Mouse (Mus musculus) skeletal muscle tissue, postnatal 0 days (tissue): Measurements from ENCODE around the gene Ipo4. TPM values are rescaled to one million over a fixed set of nuclear protein-coding genes. Genes with fewer than 3 reads are reported as not detected.

Source experiments
- polyA plus RNA-seq: library from polyadenylated mRNA; unstranded; fragments of >200 nt; fragmentation: Nextera tagmentation; extraction: Ambion mirVana; gene quantifications from 2 replicates; pipeline ENCODE4 v1.2.1, GENCODE M21; 2015

Gene Ipo4
- polyA plus RNA-seq: 52.7 and 61.0 TPM in 2 replicates

DNA sequence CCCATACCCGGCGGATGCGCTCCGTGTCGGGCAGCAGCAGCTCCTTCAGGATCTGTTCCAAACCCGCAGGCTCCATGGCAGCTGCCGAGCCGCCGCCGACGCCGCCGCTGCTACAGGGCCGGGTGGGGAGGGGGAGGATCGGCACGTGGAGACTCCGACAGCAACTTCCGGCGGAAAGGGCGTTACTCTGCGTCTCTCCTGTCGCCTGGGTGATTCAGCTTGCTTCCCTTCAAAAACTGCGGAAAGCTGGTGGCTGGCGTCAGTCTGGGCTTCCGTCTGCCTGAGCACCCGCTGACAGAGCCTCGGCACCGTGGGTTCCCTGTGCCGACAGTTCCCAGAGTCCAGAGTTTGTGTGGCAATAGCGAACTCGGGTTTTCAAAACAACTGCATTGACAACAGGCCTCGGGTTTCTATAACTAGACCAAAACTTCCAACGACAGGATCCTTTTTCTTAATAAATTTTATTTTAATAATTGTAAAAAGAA, at the start of gene Ipo4:
Gene Ipo4, minus strand, starts transcription at position 435 of the 485 bp plus-strand sequence.

DNA sequence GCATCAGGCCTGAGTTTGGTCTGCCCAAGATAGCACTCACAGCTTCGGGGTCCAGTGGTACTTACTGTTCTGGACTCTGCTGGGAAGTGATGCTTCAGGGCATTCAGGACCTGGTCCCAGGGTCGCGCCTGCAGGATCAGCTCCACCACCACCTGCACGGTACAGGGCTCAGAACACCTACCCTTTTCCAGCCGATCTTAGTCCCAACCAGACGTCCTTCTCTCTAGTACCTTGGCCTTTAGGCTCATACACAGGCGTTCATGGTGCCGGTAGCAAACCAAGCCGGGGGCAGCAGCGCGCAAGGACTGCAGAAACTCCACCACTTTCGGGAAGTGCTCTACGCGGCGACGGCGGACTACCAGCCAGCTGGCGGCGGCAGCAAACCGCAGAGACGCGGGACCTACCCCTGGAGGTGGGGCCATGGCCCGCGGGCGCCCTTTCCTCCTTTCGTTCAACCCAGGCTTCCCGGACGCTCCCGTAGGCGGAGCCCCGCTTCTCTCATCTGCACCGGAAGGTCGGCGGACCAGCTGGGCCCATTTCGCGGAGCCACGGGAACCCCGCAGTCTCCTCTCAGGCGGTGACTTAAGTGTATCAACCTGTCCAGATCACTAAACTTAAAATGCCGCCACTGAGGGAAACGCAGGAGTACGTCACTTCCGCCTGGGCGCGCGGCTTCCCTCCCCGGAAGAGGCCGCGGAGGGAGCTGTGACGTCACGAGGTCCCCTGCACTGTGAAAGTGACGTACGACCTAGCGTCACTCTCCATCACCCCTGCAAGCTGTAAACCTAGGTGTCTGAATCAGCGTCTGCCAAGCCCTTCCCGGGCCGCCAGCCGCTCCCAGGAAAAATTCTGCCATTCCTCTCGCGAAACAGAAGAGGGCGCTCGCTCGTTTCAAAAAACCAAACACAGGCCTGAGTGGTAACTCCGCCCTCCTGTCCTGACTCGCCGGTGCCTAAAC, 45.7 kb upstream of the Ipo4 start, which contains the start of gene Tinf2:
Gene Tinf2, minus strand, starts transcription at position 661 of the 958 bp plus-strand sequence.

DNA sequence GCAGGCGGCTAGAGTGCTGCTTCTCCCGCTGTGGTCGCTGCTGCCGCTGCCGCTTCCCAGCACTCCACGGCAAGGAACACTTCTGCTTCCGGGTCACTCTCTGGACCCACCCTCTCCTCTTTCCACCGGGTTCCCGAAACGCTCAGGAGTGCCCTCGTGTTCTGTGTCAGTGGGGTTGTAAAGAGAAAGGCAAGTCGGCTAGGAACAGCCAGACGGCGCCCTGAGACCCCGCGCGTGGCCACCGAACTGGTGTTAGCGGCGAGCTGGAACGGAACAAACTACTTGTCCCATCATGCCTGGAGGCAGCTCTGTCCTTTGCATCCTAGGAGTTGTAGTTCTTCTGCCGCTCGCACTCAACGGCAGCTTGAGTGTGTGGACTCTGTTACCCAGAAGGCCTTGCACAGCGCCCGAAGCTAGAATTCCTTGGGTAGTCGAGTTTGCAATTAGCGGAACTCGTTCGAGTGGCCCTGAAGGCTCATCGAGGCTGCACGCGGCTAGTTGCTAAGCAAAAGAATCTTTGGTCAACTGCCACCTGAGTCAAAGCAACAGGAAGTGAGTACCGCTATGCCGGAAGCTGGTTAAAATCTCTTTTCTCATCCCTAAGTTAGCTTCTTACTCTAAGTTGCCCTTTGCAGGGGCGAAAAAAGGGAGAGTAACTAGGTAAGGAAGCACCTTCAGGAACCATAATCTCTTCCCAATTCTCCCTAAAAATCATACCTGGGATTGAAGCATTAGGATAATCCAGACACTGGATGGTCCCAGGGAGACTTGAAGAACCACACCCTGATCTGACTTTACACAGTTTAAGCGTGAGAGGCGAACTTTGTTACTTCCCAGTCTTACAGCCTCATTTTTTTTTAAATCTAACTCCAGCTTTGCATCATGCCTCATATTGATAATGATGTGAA, 36.3 kb upstream of the Ipo4 start, which contains the start of the genes Gmpr2 and Nedd8:
Gene Gmpr2, plus strand, starts transcription at position 109 of the 908 bp plus-strand sequence.
Gene Nedd8, minus strand, starts transcription at position 292 of the 908 bp plus-strand sequence.

DNA sequence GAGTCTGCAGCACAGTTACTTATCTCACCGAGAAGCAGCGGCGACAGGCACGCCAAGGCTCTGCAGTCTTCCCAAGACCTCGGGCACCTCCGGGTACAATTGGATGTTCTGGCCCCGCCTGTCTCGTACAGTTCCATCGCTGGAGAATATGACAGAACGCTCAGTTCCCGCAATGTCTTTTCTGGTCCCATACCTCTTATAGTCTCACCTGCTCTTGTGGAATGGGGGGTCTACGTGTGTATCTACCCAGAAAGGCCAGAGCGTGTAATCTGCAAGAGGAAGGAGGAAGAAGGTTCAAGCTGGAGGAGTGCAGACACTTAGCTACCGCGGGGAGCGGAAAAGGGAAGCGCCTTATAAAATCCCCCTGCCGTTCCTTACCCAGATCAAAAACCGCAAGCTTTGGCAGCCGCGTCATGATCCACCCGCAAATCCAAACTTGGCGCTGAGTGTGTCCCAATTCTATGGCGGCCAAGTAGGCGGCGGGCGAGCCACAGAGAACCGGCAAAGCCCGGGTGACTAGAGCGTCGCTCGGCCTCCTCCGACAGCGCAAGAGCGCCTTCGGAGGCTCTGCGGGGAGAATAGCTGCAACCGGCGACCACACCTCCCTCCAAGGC, 24.3 kb upstream of the Ipo4 start, which contains the start of gene Mdp1:
Gene Mdp1, minus strand, starts transcription at position 549 of the 614 bp plus-strand sequence.

DNA sequence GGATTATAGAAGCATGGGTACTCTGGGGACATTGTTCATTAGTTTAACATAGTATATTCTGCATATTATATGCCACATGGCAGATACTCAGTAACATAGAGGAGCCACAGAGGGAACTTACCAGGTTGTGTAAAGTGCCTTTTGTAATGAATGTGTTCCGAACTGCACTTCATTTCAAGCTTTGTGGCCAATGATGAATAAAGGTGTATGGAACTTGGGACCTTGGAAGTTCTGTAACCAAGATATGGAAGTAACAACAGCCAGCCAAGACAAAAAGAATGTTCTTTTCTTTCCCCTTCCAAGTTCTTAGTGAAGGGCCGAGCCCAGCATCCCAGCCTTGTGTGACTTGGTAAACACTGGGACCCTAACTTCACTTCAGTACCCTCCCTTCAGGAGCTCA, 14.1 kb upstream of the Ipo4 start, which contains the start of gene Tssk4:
Gene Tssk4, plus strand, starts transcription at position 301 of the 400 bp plus-strand sequence.

DNA sequence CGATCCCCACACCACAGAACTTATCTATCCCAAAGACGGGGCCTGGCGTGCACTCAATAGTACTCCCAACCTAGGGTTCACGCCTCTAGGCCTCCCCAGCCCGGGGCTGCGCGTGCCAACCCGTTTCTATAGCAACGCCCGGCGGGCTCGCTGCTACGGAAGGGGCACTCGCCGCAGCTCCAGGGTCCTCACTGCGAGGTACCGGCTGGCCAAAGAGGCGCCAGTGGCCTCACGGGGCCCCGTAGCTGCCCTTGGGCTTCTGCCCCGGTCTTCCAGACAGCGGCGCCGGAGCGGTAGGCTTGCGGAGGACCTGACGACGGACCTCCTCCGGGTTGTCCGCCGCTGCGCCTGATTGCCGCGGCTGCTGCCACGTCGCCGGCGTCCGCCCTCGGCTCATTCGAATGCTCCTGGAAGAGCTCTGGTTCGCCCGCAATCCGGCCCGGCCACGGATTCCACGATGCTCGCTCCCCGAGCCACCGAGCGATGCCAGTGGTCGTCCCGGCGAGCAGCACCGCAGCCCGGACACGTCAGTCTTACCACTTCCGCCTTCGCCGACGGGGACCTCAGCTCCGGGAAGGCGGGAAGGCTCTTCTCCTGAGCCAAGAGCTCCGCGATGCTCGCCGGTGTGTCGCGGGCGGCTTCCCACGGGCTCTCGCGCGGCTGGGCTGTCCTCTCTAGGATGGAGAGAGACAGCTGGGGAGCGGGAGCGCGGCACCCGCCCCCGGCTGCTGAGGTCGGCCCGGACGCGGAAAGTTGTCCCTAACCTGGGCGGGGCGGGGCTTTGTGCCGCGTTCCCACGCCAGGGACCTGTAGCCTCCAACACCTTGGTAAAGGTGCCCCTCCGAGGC, 7.5 kb upstream of the Ipo4 start, which contains the start of gene Tm9sf1:
Gene Tm9sf1, minus strand, starts transcription at position 747 of the 848 bp plus-strand sequence.

DNA sequence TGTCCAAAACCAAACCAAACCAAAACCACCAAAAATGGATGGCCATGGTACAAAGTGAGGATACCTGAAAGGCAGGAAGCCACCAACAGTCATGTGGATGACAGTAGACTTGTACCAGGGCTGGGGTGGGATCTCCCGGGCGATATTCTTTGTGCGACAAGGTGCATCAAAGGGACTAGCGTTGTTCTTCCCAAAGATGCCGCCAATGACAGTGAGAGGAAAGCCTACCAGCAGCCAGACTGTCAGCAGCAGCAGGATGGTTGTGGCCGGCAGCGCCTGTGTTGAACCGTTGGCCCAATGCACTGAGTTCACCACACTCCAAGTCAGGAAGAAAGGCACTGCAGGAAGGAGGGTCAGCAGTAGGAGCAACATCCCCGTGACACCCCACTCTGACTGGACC, 2.0 kb upstream of the Ipo4 start, which contains the start of gene Gm49378:
Gene Gm49378, minus strand, starts transcription at position 101 of the 400 bp plus-strand sequence.

DNA sequence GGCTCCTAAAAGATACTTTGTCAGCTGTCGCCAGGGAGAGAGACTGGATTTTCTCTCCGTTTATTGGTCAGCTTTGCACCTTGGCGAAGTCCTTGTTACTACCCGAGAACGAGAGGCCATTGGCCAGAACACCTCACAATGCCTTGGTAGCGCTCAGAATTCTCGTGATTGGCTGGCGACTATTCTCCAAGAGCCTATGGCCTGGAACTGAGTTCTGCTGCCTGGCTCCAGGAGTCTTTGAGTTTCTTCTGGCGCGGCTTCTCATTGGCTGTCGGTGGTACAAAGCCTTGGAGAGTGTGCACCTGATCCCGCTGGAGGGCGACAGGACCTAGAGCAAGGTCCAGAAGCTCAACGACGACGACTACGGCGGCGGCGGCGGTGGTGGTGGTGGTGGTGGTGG, 17.9 kb downstream of the Ipo4 start, which contains the start of gene Rec8:
Gene Rec8, plus strand, starts transcription at position 216 of the 400 bp plus-strand sequence.

DNA sequence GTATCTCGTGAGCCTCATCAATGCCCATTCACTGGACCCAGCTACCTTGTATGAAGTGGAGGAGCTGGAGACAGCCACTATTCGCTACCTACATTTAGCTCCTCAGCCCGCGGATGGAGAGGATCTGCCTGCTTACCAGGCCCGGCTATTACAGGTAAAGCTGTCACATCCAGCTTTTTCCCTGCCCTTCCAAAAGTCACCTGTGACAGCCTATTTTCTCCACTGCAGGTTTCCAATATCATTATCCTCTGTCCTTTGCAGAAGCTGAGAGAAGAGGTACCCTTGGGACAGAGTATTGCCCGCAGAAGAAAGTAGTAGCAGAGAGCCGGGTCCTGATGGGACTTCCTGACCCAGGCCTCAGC, 32.5 kb downstream of the Ipo4 start, which contains the start of gene Irf9:
Gene Irf9, plus strand, starts transcription at position 301 of the 362 bp plus-strand sequence.

DNA sequence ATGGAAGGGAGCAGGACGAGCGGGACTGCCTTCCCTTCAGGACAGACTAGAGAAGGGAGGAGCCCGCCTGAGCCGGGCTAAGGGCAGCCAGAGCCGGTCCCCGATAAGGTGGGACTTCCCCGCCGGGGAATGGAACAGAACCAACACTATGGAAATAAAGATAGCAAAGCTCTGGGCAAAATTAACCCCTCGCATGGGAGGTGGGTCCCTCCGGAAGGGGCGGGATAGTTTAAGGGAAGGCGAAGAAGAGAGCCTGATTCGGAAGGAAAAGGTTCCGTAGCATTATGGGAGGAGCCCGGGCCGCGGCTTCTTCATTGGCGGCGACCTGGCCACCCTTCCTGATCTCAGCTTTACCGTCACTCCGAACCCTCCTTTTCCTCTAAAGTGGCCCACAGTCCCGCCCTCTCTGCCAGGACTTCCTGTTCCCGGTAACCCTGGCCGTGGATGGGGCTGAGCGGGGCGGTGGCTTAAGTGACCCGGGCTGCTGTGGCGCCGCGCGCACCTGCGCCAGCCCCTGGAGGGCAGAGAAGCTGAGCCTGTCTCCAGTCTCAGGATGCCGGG, 44.3 kb downstream of the Ipo4 start, which contains the start of gene Rnf31:
Gene Rnf31, plus strand, starts transcription at position 378 of the 561 bp plus-strand sequence.

DNA sequence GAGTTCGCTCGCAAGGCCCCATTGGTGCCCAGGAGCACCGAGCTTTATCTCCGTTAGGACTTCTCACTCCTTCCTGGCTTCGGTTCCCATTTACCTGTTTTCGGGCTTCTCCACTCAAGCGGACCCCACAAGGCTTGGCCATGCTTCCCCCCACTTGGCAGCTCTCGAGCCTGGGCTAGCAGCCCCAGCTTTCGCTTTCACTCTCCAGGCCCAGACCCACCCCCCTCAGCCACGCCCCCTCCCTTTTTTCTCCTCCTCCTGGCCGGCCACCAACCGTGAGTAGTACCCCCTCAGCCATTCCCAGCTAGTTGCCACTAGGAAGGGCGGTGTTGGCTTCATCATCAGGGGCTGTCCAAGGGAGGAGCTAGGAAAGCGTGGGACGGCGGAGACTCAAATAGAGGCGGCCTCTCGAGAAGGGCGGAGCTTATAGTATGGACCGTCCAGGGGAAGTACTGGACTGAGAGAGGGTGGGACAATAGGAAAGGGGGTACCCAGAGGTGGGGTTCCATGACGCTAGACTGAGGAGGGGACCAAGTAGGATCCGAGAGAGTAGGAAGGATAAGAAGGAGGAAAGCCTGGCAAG, 44.9 kb downstream of the Ipo4 start, which contains the start of gene Psme2:
Gene Psme2, minus strand, starts transcription at position 366 of the 583 bp plus-strand sequence.

DNA sequence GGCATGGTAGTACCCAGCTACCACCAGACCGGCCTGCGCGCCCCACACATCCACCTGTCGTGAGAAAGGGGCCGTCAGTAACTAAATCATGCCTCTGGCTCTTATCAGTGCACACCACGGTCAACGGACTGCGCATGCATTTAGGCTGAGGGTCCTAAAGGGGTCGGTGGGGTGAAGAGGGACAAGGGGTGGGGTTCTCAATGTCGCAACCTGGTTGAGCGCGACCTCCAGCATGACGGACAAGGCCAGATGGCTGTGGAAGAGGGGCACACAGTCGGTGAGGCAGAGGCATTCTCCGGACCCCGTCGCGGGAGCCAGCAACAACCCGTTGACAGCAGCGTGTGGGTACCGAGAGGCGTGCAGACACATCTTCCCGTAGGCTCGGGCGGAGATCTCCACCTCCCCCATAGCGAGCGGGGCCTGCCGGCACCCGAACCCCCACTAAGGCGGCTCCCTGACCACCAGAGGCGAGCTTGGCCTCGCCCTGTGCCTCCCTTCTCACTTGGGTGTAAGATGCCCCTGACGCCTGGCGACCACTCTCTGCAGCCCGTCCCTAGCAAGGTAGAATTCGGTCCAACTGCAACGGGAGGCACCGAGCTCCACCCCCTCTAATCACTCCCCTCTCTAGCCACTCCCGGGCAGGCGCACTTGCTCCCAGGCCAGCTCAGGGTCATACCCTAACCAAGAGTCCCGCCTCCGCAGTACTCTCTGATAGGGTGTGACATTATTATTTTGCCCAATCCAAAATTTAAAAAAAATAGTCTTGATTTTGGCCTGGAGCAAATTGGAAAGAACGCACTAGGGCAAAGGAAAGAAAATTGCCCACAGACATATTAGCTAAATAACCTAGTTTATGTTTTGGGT, 50.8 kb downstream of the Ipo4 start, which contains the start of gene Emc9:
Gene Emc9, minus strand, starts transcription at position 601 of the 864 bp plus-strand sequence.

DNA sequence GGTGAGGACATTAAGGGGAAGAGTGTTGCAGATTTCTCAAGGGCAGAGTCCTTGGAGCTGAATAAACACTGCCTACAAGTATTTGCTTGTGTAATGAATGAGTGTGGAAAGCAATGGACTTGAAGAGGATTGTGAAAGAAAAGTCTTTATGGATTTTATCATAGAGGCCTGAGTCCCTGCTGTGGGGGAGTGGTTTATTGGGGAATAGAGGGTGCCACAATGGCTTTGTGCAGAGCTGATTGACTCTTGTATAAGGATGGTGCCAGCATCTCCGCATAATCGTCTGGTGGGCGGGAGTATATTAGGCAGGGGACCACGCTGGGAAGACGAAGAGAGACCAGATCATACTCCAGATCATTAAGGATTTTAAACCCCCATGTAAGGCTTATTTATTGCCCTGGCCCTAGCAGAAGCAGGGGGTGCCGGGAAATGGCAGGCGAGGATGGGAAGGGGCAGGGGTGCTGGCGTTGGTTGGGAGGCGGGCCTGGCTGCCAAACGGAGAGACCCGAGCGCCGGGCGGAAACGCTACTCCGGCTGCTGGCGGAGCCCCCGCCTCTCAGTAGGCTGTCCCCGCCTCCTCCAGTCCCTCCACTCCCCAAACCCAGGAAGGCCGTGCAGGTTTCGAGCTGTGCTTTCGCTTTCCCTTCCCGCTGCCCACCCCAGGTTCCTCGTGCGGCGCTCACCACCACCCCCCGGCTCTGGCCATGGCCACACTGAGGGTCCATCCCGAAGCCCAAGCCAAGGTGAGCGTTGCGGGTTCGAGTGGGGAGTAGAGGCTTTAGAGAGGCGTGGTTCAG, 57.7 kb downstream of the Ipo4 start, which contains the start of gene Psme1:
Gene Psme1, plus strand, starts transcription at position 253 of the 797 bp plus-strand sequence.

